15 mouse cellular contexts compared by ENCODE assay signal in genomic region chr3:139041921-139042320, GRCm38 (mm10). TPM values are rescaled to one million over a fixed set of nuclear protein-coding genes. Genes with fewer than 3 reads are reported as not detected.
DNase-seq lines count a peak whose midpoint lies in the region; ATAC-seq and TF ChIP-seq lines count a peak whose summit lies in the region.
"Had no signal": no experiment of that assay in that cellular context is flagged by ENCODE, and none has a peak within 500 bp of the region (broad histone marks: within the 10 kb centered on the region; RNA-seq: fewer than 3 reads in every experiment).

No protein-coding gene starts in this region.

- no peak overlapping the region for H3K4me3 ChIP-seq in intestine, postnatal 0 days (ENCODE audit: low read depth, low read length)
- H3K4me3 ChIP-seq in intestine, embryonic 15.5 days (replicated peaks), result no peak overlapping the region
- no peak overlapping the region for H3K4me3 ChIP-seq in midbrain, postnatal 0 days (ENCODE audit: low read depth, low read length)
- H3K4me3 ChIP-seq: midbrain, embryonic 12.5 days had no signal

- H3K27me3 ChIP-seq in intestine, postnatal 0 days (replicated peaks; ENCODE audit: control insufficient read depth, insufficient read depth, low read length), result no peaks in the 10 kb centered on the region
- no peaks in the 10 kb centered on the region for H3K27me3 ChIP-seq in intestine, embryonic 15.5 days (replicated peaks)
- no peaks in the 10 kb centered on the region for H3K27me3 ChIP-seq in midbrain, postnatal 0 days (ENCODE audit: insufficient read depth, low read length)
- H3K27me3 ChIP-seq: midbrain, embryonic 12.5 days had no signal

- peak; percentile 40 for DNase-seq in naive thymus-derived CD4-positive, alpha-beta T cell, adult 2 months (ENCODE audit: low read depth)
- DNase-seq in embryo, embryonic 10.5 days (ENCODE audit: low spot score), result no peak
- DNase-seq in midbrain, postnatal 0 days (ENCODE audit: low spot score), result no peak
- no peak for DNase-seq in frontal cortex, postnatal 36 days (ENCODE audit: low spot score in 2 of 2)
- DNase-seq: adrenal gland, adult 2 months; forebrain, postnatal 0 days; gastrocnemius, postnatal 36 days; heart, postnatal 14 days; kidney, postnatal 4 days; lung, adult 2 months had no signal

- WGBS in intestine, postnatal 0 days, result 90% methylated on average over 4 of the region's 4 CpGs
- 81% methylated on average over 4 of the region's 4 CpGs for WGBS in intestine, embryonic 15.5 days
- WGBS in midbrain, postnatal 0 days, result 95% methylated on average over 4 of the region's 4 CpGs

- no peak for ATAC-seq in intestine, postnatal 0 days
- ATAC-seq in intestine, embryonic 15.5 days, result no peak
- peak; percentile 35 for ATAC-seq in CD4-positive, CD25-positive, alpha-beta regulatory T cell, adult 4 months
- peak; percentile 92 for ATAC-seq in granulocyte monocyte progenitor cell, adult 5-6 weeks (replicated peaks; ENCODE audit: poor library complexity, severe bottlenecking)
- ATAC-seq in midbrain, postnatal 0 days (ENCODE audit: low FRiP score), result no peak
- ATAC-seq: forebrain, postnatal 0 days had no signal

- H3K27ac ChIP-seq in intestine, postnatal 0 days (ENCODE audit: low read depth, low read length), result 0 out of 2 replicates have a peak overlapping the region, but pooled peaks have one; percentile 21
- H3K27ac ChIP-seq in intestine, embryonic 15.5 days, result no peak overlapping the region
- H3K27ac ChIP-seq in midbrain, postnatal 0 days (ENCODE audit: low read depth, low read length), result no peak overlapping the region
- H3K27ac ChIP-seq: midbrain, embryonic 12.5 days had no signal

- no peak for TF ChIP-seq CTCF in intestine, postnatal 0 days (IDR thresholded peaks at IDR 0.05; ENCODE audit: low read depth)
- TF ChIP-seq CTCF in midbrain, postnatal 0 days (IDR thresholded peaks at IDR 0.05), result no peak

- H3K9ac ChIP-seq in intestine, postnatal 0 days (ENCODE audit: low read depth, low read length), result no peak overlapping the region
- H3K9ac ChIP-seq in intestine, embryonic 15.5 days, result no peak overlapping the region
- no peak overlapping the region for H3K9ac ChIP-seq in midbrain, postnatal 0 days (replicated peaks; ENCODE audit: low read length, poor library complexity, severe bottlenecking)
- H3K9ac ChIP-seq: forebrain, postnatal 0 days; midbrain, embryonic 12.5 days had no signal

- H3K9me3 ChIP-seq in intestine, postnatal 0 days (ENCODE audit: control insufficient read depth), result no peaks in the 10 kb centered on the region
- H3K9me3 ChIP-seq in intestine, embryonic 15.5 days, result no peaks in the 10 kb centered on the region
- H3K9me3 ChIP-seq in midbrain, postnatal 0 days (ENCODE audit: low read length), result no peaks in the 10 kb centered on the region

- no peaks in the 10 kb centered on the region for H3K36me3 ChIP-seq in intestine, postnatal 0 days (ENCODE audit: control insufficient read depth, insufficient read depth)
- no peaks in the 10 kb centered on the region for H3K36me3 ChIP-seq in intestine, embryonic 15.5 days
- H3K36me3 ChIP-seq in midbrain, postnatal 0 days (ENCODE audit: insufficient read depth, low read length), result 0 out of 2 replicates have a peak, but pooled peaks cover 3% of the 10 kb centered on the region

- H3K4me1 ChIP-seq in intestine, postnatal 0 days (replicated peaks; ENCODE audit: control insufficient read depth, insufficient read depth, low read length), result no peaks in the 10 kb centered on the region
- H3K4me1 ChIP-seq in intestine, embryonic 15.5 days (replicated peaks), result no peaks in the 10 kb centered on the region
- no peaks in the 10 kb centered on the region for H3K4me1 ChIP-seq in midbrain, postnatal 0 days (ENCODE audit: insufficient read depth, low read length)
- H3K4me1 ChIP-seq: midbrain, embryonic 12.5 days had no signal

- H3K4me2 ChIP-seq in intestine, postnatal 0 days (replicated peaks; ENCODE audit: low read depth), result peak overlapping the region; percentile 3; the same call in 1 of the 2 replicates
- no peak overlapping the region for H3K4me2 ChIP-seq in intestine, embryonic 15.5 days (replicated peaks)
- no peak overlapping the region for H3K4me2 ChIP-seq in midbrain, postnatal 0 days (ENCODE audit: low read depth, low read length, poor library complexity, severe bottlenecking)
- H3K4me2 ChIP-seq: midbrain, embryonic 12.5 days had no signal

RNA-seq across cellular contexts. Expression of gene Rap1gds1, which starts 33.1 kb away (rescaled TPM):
- 17.9 and 19.2 TPM in 2 replicates for polyA plus RNA-seq in intestine, postnatal 0 days (2015; fragmentation: Nextera tagmentation; extraction: Ambion mirVana)
- polyA plus RNA-seq in intestine, embryonic 15.5 days (2015; fragmentation: Nextera tagmentation; extraction: Ambion mirVana), result 49.5 and 53.2 TPM in 2 replicates
- 10 to 100 TPM; 80.3 to 82.9 TPM for polyA plus RNA-seq in CD4-positive, CD25-positive, alpha-beta regulatory T cell, adult 4 months (2017; shearing (Covaris generic))
- total RNA-seq in granulocyte monocyte progenitor cell, adult 5-6 weeks (2014; fragmentation: Nextera tagmentation), result 34.9 and 60.0 TPM in 2 replicates
- total RNA-seq in granulocyte monocyte progenitor cell, adult 5-6 weeks (2017), result 25.2 and 26.2 TPM in 2 replicates
- total RNA-seq in midbrain, postnatal 0 days (2014; rRNA removed), result 110 and 117 TPM in 2 replicates
- 76.6 and 78.4 TPM in 2 replicates for polyA plus RNA-seq in midbrain, postnatal 0 days (2015; fragmentation: Nextera tagmentation; extraction: Ambion mirVana)

Comparison
In these comparisons a context has a peak if more than half of its experiments do, and no peak if none do; other contexts are left out.
1. ATAC-seq: peak in CD4-positive, CD25-positive, alpha-beta regulatory T cell, adult 4 months (single experiment) and granulocyte monocyte progenitor cell, adult 5-6 weeks (single experiment); none in intestine, postnatal 0 days (single experiment), intestine, embryonic 15.5 days (single experiment) and midbrain, postnatal 0 days (single experiment).